Mouse (Mus musculus) lung, embryonic 16.5 days (tissue): Measurements from ENCODE around the gene Gadl1. TPM values are rescaled to one million over a fixed set of nuclear protein-coding genes. Genes with fewer than 3 reads are reported as not detected.

Source experiments
- ATAC-seq: fragments of 200-750 bp; cut with Nextera tagmentation; 2 replicates; pipeline ENCODE4 v1.8.0; 2017; ENCODE audit warnings: low read depth, mild to moderate bottlenecking, moderate library complexity
- H3K27ac ChIP-seq: fragments of 300-500 bp; sonication (generic); 2 replicates; pipeline ENCODE4 v1.5.1; 2014; ENCODE audit warnings: mild to moderate bottlenecking, control low read depth, low read length
- H3K27me3 ChIP-seq: fragments of 300-500 bp; sonication (generic); 2 replicates; pipeline ENCODE4 v1.6.1; 2014; ENCODE audit warnings: low read depth, low read length, mixed read lengths; ENCODE audit not compliant: control insufficient read depth, insufficient read depth
- H3K36me3 ChIP-seq: fragments of 300-500 bp; sonication (generic); 2 replicates; pipeline ENCODE4 v1.6.1; 2014; ENCODE audit warnings: low read length; ENCODE audit not compliant: control insufficient read depth, insufficient read depth
- H3K4me1 ChIP-seq: fragments of 300-500 bp; sonication (generic); replicated peaks from 2 replicates; pipeline ENCODE4 v1.6.1; 2014; ENCODE audit warnings: low read length, mixed read lengths; ENCODE audit not compliant: control insufficient read depth, insufficient read depth
- H3K4me2 ChIP-seq: fragments of 300-500 bp; sonication (generic); 2 replicates; pipeline ENCODE4 v1.6.1; 2014; ENCODE audit warnings: low read depth, low read length, control low read depth
- H3K4me3 ChIP-seq: fragments of 300-500 bp; sonication (generic); 2 replicates; pipeline ENCODE4 v1.5.1; 2014; ENCODE audit warnings: mild to moderate bottlenecking, low read length, control low read depth
- H3K9ac ChIP-seq: fragments of 300-500 bp; sonication (generic); 2 replicates; pipeline ENCODE4 v1.6.1; 2014; ENCODE audit warnings: low read length, control low read depth
- H3K9me3 ChIP-seq: fragments of 300-500 bp; sonication (generic); 2 replicates; pipeline ENCODE4 v1.6.1; 2016; ENCODE audit warnings: low read length; ENCODE audit not compliant: control insufficient read depth
- WGBS: fragments of 180-500 bp; shearing (Covaris S2); extraction: QIAGEN DNeasy Blood & Tissue Kit; methylation state at CpG from one replicate; pipeline ENCODE4 v1.1.7; 2014; 5-methylcytosine and 5-hydroxymethylcytosine counted together
- polyA plus RNA-seq: library from polyadenylated mRNA; unstranded; fragments of >200 nt; fragmentation: Nextera tagmentation; extraction: Ambion mirVana; gene quantifications from 2 replicates; pipeline ENCODE4 v1.2.1, GENCODE M21; 2015

Gene Gadl1
- polyA plus RNA-seq, 1 experiment from 2014 or later: 0.75 TPM

DNA sequence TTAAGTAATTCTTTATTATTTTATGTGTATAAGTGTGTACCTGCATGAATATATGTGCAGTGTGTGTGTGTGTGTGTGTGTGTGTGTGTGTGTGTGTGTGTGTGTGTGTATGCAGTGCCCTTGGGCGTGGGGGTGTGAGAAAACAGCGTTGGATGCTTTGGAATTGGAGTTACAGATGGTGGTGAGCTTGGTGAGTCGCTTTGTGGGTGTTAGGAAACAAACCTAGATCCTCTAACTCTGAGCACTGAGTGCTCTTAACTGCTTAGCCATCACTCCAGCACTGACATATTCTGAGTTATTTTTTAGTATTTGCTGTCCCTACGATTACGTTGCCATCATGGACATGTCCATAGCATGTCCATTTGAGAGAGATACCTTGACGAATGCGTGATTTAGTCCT is 206.6 kb downstream of the Gadl1 start:
- no peak overlapping the region for H3K4me2 ChIP-seq
- no peak for ATAC-seq
- no peaks in the 10 kb centered on the region for H3K9me3 ChIP-seq
- no peak overlapping the region for H3K9ac ChIP-seq
- no peak overlapping the region for H3K4me3 ChIP-seq
- H3K4me1 ChIP-seq: no peaks in the 10 kb centered on the region; the same call in none of the 2 replicates
- H3K27ac ChIP-seq: no peak overlapping the region
- 93% methylated on average over 7 of the region's 7 CpGs for WGBS
- peaks cover 30% of the 10 kb centered on the region for H3K36me3 ChIP-seq
- H3K27me3 ChIP-seq: no peaks in the 10 kb centered on the region

DNA sequence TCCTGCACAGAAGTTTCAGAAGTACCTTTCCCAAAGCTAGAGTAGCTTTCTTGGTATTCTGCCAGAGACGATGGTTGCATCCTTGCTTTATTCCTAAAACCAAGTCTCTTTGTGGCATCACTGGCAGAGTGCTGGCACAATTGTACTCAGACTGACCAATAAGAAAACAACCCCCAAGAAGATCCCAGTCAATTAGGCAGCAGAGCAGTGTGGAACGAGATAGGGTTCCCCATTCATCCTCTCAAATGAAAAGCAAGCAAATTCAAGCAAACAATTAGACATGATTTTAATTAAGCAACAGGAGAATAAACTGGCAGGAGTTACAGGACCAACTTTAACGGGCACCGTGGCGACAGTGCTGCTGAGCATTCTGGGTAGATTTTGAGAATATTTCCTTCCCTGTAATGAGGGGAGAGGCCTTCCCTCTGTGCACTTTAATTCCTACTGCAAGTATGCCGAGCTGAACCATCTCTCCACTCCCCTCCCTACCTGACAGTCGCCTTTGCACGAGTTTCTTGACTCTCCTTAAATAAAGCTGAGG is 209.1 kb downstream of the Gadl1 start:
- Histone ChIP-seq H3K27ac (peak overlapping the region; percentile 85), H3K4me2 (no peak overlapping the region), H3K27me3 (no peaks in the 10 kb centered on the region), H3K9ac (no peak overlapping the region), H3K4me3 (no peak overlapping the region), H3K4me1 (peaks cover 20% of the 10 kb centered on the region), H3K36me3 (peaks cover 36% of the 10 kb centered on the region), H3K9me3 (no peaks in the 10 kb centered on the region)
- 58% methylated on average over 8 of the region's 8 CpGs for WGBS
- ATAC-seq: no peak

DNA sequence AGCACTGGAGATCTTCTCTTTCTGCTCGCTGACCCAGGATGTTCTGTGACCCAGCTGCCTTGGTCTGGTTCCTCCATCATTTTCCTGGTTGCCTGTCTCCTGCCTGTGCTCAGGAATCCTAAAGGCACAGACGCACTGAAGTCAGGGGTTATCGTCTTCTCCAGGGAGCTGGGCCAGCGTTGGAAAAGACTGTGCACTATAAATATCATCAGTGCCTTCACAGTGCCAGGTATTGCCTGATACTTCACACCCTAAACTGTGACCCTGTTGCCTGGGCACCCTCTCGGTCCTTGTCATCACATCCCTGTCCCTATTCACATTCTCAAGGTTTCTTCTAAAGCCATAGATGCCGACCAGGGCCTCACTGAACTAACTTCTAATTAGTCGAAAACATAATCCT is 210.7 kb downstream of the Gadl1 start:
- Histone ChIP-seq H3K4me2 (no peak overlapping the region), H3K27me3 (no peaks in the 10 kb centered on the region), H3K36me3 (peaks cover 34% of the 10 kb centered on the region), H3K9me3 (no peaks in the 10 kb centered on the region), H3K27ac (0 out of 2 replicates have a peak overlapping the region, but pooled peaks have one; percentile 7), H3K9ac (no peak overlapping the region), H3K4me3 (no peak overlapping the region), H3K4me1 (peaks cover 23% of the 10 kb centered on the region)
- no peak for ATAC-seq
- WGBS: 74% methylated on average over 7 of the region's 7 CpGs

DNA sequence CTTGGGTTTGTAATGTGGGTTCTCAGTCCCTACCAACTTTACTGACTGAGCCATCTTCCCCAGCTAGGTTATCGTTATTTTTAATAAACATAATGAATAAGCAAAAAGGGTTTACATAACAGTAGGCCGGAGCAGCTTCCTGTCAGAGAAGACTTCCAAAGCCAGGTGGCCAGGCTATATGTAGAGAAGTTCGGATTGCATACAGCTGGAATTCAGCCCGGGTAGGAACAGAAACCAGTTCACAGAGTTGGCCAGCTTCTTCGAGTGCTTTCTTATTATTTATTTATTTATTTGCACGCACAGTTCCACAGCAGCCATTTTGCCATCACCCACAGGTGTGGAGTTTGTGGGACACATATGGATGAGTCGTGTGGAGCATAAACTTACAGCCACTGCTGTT is 212.2 kb downstream of the Gadl1 start:
- H3K9me3 ChIP-seq: no peaks in the 10 kb centered on the region
- 53% methylated on average over 7 of the region's 7 CpGs for WGBS
- H3K9ac ChIP-seq: no peak overlapping the region
- no peak overlapping the region for H3K4me2 ChIP-seq
- peaks cover 36% of the 10 kb centered on the region for H3K36me3 ChIP-seq
- no peaks in the 10 kb centered on the region for H3K27me3 ChIP-seq
- H3K4me1 ChIP-seq: peaks cover 23% of the 10 kb centered on the region
- ATAC-seq: 0 out of 2 replicates have a peak, but pooled peaks have one; percentile 3
- H3K4me3 ChIP-seq: no peak overlapping the region
- peak overlapping the region; percentile 36; the same call in 1 of the 2 replicates for H3K27ac ChIP-seq

DNA sequence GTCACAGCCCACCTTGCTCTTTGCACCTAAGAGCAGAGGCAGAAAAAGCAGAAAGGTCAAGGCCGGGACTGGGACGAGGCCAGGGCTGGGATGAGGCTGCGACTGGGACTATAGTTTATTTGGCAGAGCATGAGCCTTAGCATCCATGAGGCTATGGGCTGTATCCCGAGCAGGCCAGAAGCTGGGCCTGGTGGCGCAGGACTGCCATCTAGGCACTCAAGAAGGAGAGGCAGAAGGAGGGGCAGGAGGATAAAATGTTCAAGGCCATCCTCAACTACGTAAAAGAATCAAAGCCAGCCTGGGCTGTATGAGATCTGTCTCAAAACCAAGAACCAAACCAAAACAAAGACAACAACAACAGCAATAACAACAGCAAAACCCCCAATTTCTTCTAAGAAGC is 213.3 kb downstream of the Gadl1 start:
- no peaks in the 10 kb centered on the region for H3K27me3 ChIP-seq
- ATAC-seq: 0 out of 2 replicates have a peak, but pooled peaks have one; percentile 24
- peaks cover 35% of the 10 kb centered on the region for H3K36me3 ChIP-seq
- 54% methylated on average over 6 of the region's 6 CpGs for WGBS
- H3K9ac ChIP-seq: no peak overlapping the region
- peaks cover 23% of the 10 kb centered on the region for H3K4me1 ChIP-seq
- no peak overlapping the region for H3K4me3 ChIP-seq
- no peaks in the 10 kb centered on the region for H3K9me3 ChIP-seq
- H3K27ac ChIP-seq: peak overlapping the region; percentile 84
- H3K4me2 ChIP-seq: no peak overlapping the region

DNA sequence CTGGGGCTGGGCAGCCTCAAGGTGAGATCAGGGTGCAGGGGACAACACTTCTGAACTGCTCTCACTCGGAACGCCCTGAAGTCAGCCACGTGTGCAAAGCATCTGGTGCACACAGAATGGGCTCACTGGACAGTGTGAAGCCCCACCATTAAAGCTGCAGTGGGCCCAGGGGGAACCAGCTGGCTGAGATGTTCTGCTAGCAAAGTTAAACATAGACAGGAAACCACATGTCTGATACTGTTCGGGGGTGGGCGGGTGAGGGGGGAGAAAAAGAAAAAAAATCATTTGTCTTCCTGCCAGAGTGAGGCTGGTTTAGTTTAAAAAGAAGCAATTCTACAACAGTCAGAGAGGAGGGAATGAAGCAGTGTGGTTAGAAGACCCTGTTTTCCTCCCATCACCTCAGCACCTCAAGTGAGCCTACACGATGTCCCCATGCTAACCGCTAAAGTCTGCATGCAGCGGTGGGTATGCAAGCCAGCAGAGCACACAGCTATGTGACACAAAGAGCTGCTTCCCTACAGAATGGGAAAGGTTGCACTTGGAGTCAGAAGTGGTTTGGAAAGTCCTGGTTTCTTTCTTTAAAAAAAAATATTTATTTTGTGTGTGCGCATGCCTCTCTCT is 213.8 kb downstream of the Gadl1 start:
- peak; percentile 82 for ATAC-seq
- Histone ChIP-seq H3K27ac (peak overlapping the region; percentile 84), H3K9ac (peak overlapping the region; percentile 30; the same call in 1 of the 2 replicates), H3K9me3 (no peaks in the 10 kb centered on the region), H3K4me3 (no peak overlapping the region), H3K4me1 (peaks cover 23% of the 10 kb centered on the region), H3K27me3 (no peaks in the 10 kb centered on the region), H3K36me3 (peaks cover 31% of the 10 kb centered on the region), H3K4me2 (no peak overlapping the region)
- WGBS: 27% methylated on average over 9 of the region's 9 CpGs
